Mouse (Mus musculus) lung, embryonic 14.5 days (tissue): ENCODE measurements around the gene Oard1. TPM values are rescaled to one million over a fixed set of nuclear protein-coding genes. Genes with fewer than 3 reads are reported as not detected.

ENCODE experiments used
- ATAC-seq: fragments of 200-750 bp; cut with Nextera tagmentation; 2 replicates; pipeline ENCODE4 v1.8.0; 2017; ENCODE audit warnings: mild to moderate bottlenecking, moderate TSS enrichment, moderate library complexity; ENCODE audit not compliant: insufficient read depth
- DNase-seq: peaks from one replicate; pipeline ENCODE4 v3.0.0-alpha.2; 2015
- H3K27ac ChIP-seq: fragments of 300-500 bp; sonication (generic); 2 replicates; pipeline ENCODE4 v1.5.1; 2014; ENCODE audit warnings: low read depth, mild to moderate bottlenecking, moderate library complexity
- H3K27me3 ChIP-seq: fragments of 300-500 bp; sonication (generic); 2 replicates; pipeline ENCODE4 v1.6.1; 2014; ENCODE audit warnings: low read length, control low read depth; ENCODE audit not compliant: insufficient read depth
- H3K36me3 ChIP-seq: fragments of 300-500 bp; sonication (generic); 2 replicates; pipeline ENCODE4 v1.6.1; 2014; ENCODE audit warnings: control low read depth; ENCODE audit not compliant: insufficient read depth
- H3K4me1 ChIP-seq: fragments of 300-500 bp; sonication (generic); 2 replicates; pipeline ENCODE4 v1.6.1; 2014; ENCODE audit warnings: antibody characterized with exemption, control low read depth; ENCODE audit not compliant: insufficient read depth
- H3K4me2 ChIP-seq: fragments of 300-500 bp; sonication (generic); 2 replicates; pipeline ENCODE4 v1.6.1; 2014; ENCODE audit warnings: mild to moderate bottlenecking
- H3K4me3 ChIP-seq: fragments of 300-500 bp; sonication (generic); 2 replicates; pipeline ENCODE4 v1.5.1; 2014; ENCODE audit warnings: low read depth, low read length
- H3K9ac ChIP-seq: fragments of 300-500 bp; sonication (generic); 2 replicates; pipeline ENCODE4 v1.6.1; 2014
- H3K9me3 ChIP-seq: fragments of 300-500 bp; sonication (generic); 2 replicates; pipeline ENCODE4 v1.6.1; 2016; ENCODE audit warnings: low read depth, low read length, control low read depth
- CTCF ChIP-seq: IDR thresholded peaks from 2 replicates; pipeline ENCODE4 v1.5.1; 2016; ENCODE audit warnings: antibody characterized with exemption, low read depth
- WGBS: fragments of 180-500 bp; shearing (Covaris S2); extraction: QIAGEN DNeasy Blood & Tissue Kit; methylation state at CpG from one replicate; pipeline ENCODE4 v1.1.7; 2014; 5-methylcytosine and 5-hydroxymethylcytosine counted together
- polyA plus RNA-seq: library from polyadenylated mRNA; unstranded; fragments of >200 nt; fragmentation: Nextera tagmentation; extraction: Ambion mirVana; gene quantifications from 2 replicates; pipeline ENCODE4 v1.2.1, GENCODE M21; 2014

Gene Oard1
- 75.2 and 77.9 TPM in 2 replicates for polyA plus RNA-seq

GRCm38 (mm10) chr17:48409380-48410298, at the start of gene Oard1, which contains the start of gene Nfya:
Oard1 (plus strand) TSS chr17:48410014.
Nfya (minus strand) TSS chr17:48409906.
- peaks cover 12% of the 10 kb centered on the region for H3K4me1 ChIP-seq
- H3K27ac ChIP-seq: peak within 1 kb of the TSS; percentile 100
- WGBS: under 1% methylated on average over 84 of the region's 84 CpGs
- H3K9ac ChIP-seq: peak within 1 kb of the TSS; percentile 100
- DNase-seq: peak; percentile 100
- no peaks in the 10 kb centered on the region for H3K9me3 ChIP-seq
- no peak for TF ChIP-seq CTCF
- peaks cover 25% of the 10 kb centered on the region for H3K36me3 ChIP-seq
- H3K4me2 ChIP-seq: peak within 1 kb of the TSS; percentile 88
- H3K27me3 ChIP-seq: no peaks in the 10 kb centered on the region
- peak; percentile 97 for ATAC-seq
- peak within 1 kb of the TSS; percentile 92 for H3K4me3 ChIP-seq

GRCm38 (mm10) chr17:48360462-48360861, 49.4 kb upstream of the Oard1 start:
- H3K36me3 ChIP-seq: no peaks in the 10 kb centered on the region
- TF ChIP-seq CTCF: no peak
- no peak overlapping the region for H3K4me3 ChIP-seq
- H3K27me3 ChIP-seq: no peaks in the 10 kb centered on the region
- ATAC-seq (no peak), DNase-seq (no peak)
- no peak overlapping the region for H3K4me2 ChIP-seq
- H3K9ac ChIP-seq: no peak overlapping the region
- H3K4me1 ChIP-seq: no peaks in the 10 kb centered on the region
- H3K9me3 ChIP-seq: no peaks in the 10 kb centered on the region
- H3K27ac ChIP-seq: no peak overlapping the region
- 30% methylated on average over 4 of the region's 4 CpGs for WGBS

GRCm38 (mm10) chr17:48362346-48362745, 47.5 kb upstream of the Oard1 start:
- WGBS: 46% methylated on average over 3 of the region's 3 CpGs
- no peak overlapping the region for H3K27ac ChIP-seq
- H3K9ac ChIP-seq: no peak overlapping the region
- H3K36me3 ChIP-seq: no peaks in the 10 kb centered on the region
- H3K4me1 ChIP-seq: no peaks in the 10 kb centered on the region
- H3K9me3 ChIP-seq: no peaks in the 10 kb centered on the region
- H3K4me2 ChIP-seq: no peak overlapping the region
- TF ChIP-seq CTCF: no peak
- ATAC-seq (no peak), DNase-seq (peak; percentile 11)
- no peak overlapping the region for H3K4me3 ChIP-seq
- H3K27me3 ChIP-seq: no peaks in the 10 kb centered on the region

- H3K4me3 ChIP-seq: no peak overlapping the region
- ATAC-seq: no peak
- no peaks in the 10 kb centered on the region for H3K36me3 ChIP-seq
- H3K4me2 ChIP-seq: no peak overlapping the region
- H3K27ac ChIP-seq: no peak overlapping the region
- H3K9ac ChIP-seq: no peak overlapping the region
- WGBS: 75% methylated on average over 8 of the region's 8 CpGs
- TF ChIP-seq CTCF: no peak
- DNase-seq: peak; percentile 73
- no peaks in the 10 kb centered on the region for H3K9me3 ChIP-seq
- H3K4me1 ChIP-seq: no peaks in the 10 kb centered on the region
- H3K27me3 ChIP-seq: no peaks in the 10 kb centered on the region
These were observed 46.8 kb upstream of the Oard1 start for GRCm38 (mm10) chr17:48362966-48363365.

GRCm38 (mm10) chr17:48363421-48363965, 46.3 kb upstream of the Oard1 start:
- Histone ChIP-seq H3K4me1 (no peaks in the 10 kb centered on the region), H3K9ac (no peak overlapping the region), H3K4me2 (no peak overlapping the region), H3K9me3 (no peaks in the 10 kb centered on the region), H3K4me3 (no peak overlapping the region), H3K36me3 (no peaks in the 10 kb centered on the region), H3K27me3 (no peaks in the 10 kb centered on the region), H3K27ac (no peak overlapping the region)
- 71% methylated on average over 6 of the region's 6 CpGs for WGBS
- no peak for DNase-seq
- ATAC-seq: no peak
- no peak for TF ChIP-seq CTCF

GRCm38 (mm10) chr17:48365511-48366155, 44.2 kb upstream of the Oard1 start:
- WGBS: 72% methylated on average over 9 of the region's 9 CpGs
- Histone ChIP-seq H3K36me3 (no peaks in the 10 kb centered on the region), H3K9ac (no peak overlapping the region), H3K4me1 (no peaks in the 10 kb centered on the region), H3K4me2 (no peak overlapping the region), H3K4me3 (no peak overlapping the region), H3K27me3 (no peaks in the 10 kb centered on the region), H3K27ac (no peak overlapping the region), H3K9me3 (no peaks in the 10 kb centered on the region)
- ATAC-seq (no peak), DNase-seq (no peak)
- no peak for TF ChIP-seq CTCF

- H3K4me2 ChIP-seq: no peak overlapping the region
- no peaks in the 10 kb centered on the region for H3K36me3 ChIP-seq
- no peak overlapping the region for H3K27ac ChIP-seq
- no peak overlapping the region for H3K4me3 ChIP-seq
- 74% methylated on average over 5 of the region's 5 CpGs for WGBS
- no peaks in the 10 kb centered on the region for H3K9me3 ChIP-seq
- no peak for TF ChIP-seq CTCF
- H3K27me3 ChIP-seq: no peaks in the 10 kb centered on the region
- H3K9ac ChIP-seq: no peak overlapping the region
- H3K4me1 ChIP-seq: no peaks in the 10 kb centered on the region
- ATAC-seq (no peak), DNase-seq (no peak)
These were observed 43.0 kb upstream of the Oard1 start for GRCm38 (mm10) chr17:48366806-48367205.
